Mouse (Mus musculus): ENCODE data around the gene Podnl1. TPM values are rescaled to one million over a fixed set of nuclear protein-coding genes. Genes with fewer than 3 reads are reported as not detected.

Podnl1 gene
- total RNA-seq (2023; ENCODE audit: inconsistent age): not detected in 4 replicates

GRCm38 (mm10) chr8:84125656-84126055 lies at the start of gene Podnl1:
TSS of gene Podnl1 (plus strand) at chr8:84125989.

GRCm38 (mm10) chr8:84104697-84105609 lies 20.8 kb upstream of the Podnl1 start, which contains the start of gene Dcaf15:
TSS of gene Dcaf15 (minus strand) at chr8:84104768.

GRCm38 (mm10) chr8:84147769-84148530 lies 22.2 kb downstream of the Podnl1 start, which contains the start of the genes Cc2d1a and 4930432K21Rik:
TSS of gene Cc2d1a (minus strand) at chr8:84147936.
TSS of gene 4930432K21Rik (plus strand) at chr8:84148025.

Other genes starting within 250 kb of the Podnl1 start
- 4.0 to 9.1 TPM (median 5.7 TPM) in 4 replicates for gene Adgrl1, start 225.9 kb upstream of the Podnl1 start, total RNA-seq (2023; ENCODE audit: inconsistent age)
- 1.0 to 2.6 TPM (median 1.3 TPM) in 4 replicates for gene Gm10644, start 170.8 kb upstream of the Podnl1 start, total RNA-seq (2023; ENCODE audit: inconsistent age)
- gene Asf1b, start 170.5 kb upstream of the Podnl1 start, total RNA-seq (2023; ENCODE audit: inconsistent age): 8.9 to 13.0 TPM (median 11.5 TPM) in 4 replicates
- gene Prkaca, start 153.0 kb upstream of the Podnl1 start, total RNA-seq (2023; ENCODE audit: inconsistent age): 45.8 to 49.4 TPM (median 48.8 TPM) in 4 replicates
- 50.7 to 56.9 TPM (median 54.5 TPM) in 4 replicates for gene Samd1, start 128.3 kb upstream of the Podnl1 start, total RNA-seq (2023; ENCODE audit: inconsistent age)
- gene 1700067K01Rik, start 124.5 kb upstream of the Podnl1 start, total RNA-seq (2023; ENCODE audit: inconsistent age): 0.51 to 1.3 TPM (median 0.92 TPM) in 4 replicates
- gene 2210011C24Rik, start 113.8 kb upstream of the Podnl1 start, total RNA-seq (2023; ENCODE audit: inconsistent age): not detected in 4 replicates
- gene Palm3, start 104.5 kb upstream of the Podnl1 start, total RNA-seq (2023; ENCODE audit: inconsistent age): 0.21 TPM in 1 of 4 replicates, not detected in the others
- gene Il27ra, start 83.4 kb upstream of the Podnl1 start, total RNA-seq (2023; ENCODE audit: inconsistent age): 90.8 to 101 TPM (median 92.9 TPM) in 4 replicates
- gene Rln3, start 81.0 kb upstream of the Podnl1 start, total RNA-seq (2023; ENCODE audit: inconsistent age): not detected in 4 replicates
- 6.1 to 8.0 TPM (median 6.4 TPM) in 4 replicates for gene Gm10643, start 60.9 kb upstream of the Podnl1 start, total RNA-seq (2023; ENCODE audit: inconsistent age)
- gene Rfx1, start 59.2 kb upstream of the Podnl1 start, total RNA-seq (2023; ENCODE audit: inconsistent age): 86.3 to 95.7 TPM (median 91.8 TPM) in 4 replicates
- gene Dcaf15, start 21.2 kb upstream of the Podnl1 start, total RNA-seq (2023; ENCODE audit: inconsistent age): 48.9 to 55.8 TPM (median 52.6 TPM) in 4 replicates
- 33.0 to 37.2 TPM (median 35.2 TPM) in 4 replicates for gene Cc2d1a, start 21.9 kb downstream of the Podnl1 start, total RNA-seq (2023; ENCODE audit: inconsistent age)
- 0.63 to 3.4 TPM (median 1.6 TPM) in 4 replicates for gene 4930432K21Rik, start 22.0 kb downstream of the Podnl1 start, total RNA-seq (2023; ENCODE audit: inconsistent age)
- gene Nanos3, start 59.2 kb downstream of the Podnl1 start, total RNA-seq (2023; ENCODE audit: inconsistent age): not detected in 4 replicates
- gene Zswim4, start 111.1 kb downstream of the Podnl1 start, total RNA-seq (2023; ENCODE audit: inconsistent age): 25.3 to 28.1 TPM (median 26.9 TPM) in 4 replicates
- 191 to 228 TPM (median 213 TPM) in 4 replicates for gene D8Ertd738e, start 123.7 kb downstream of the Podnl1 start, total RNA-seq (2023; ENCODE audit: inconsistent age)
- gene Mri1, start 131.3 kb downstream of the Podnl1 start, total RNA-seq (2023; ENCODE audit: inconsistent age): 34.8 to 36.2 TPM (median 35.5 TPM) in 4 replicates
- gene Ccdc130, start 144.4 kb downstream of the Podnl1 start, total RNA-seq (2023; ENCODE audit: inconsistent age): 18.9 to 30.9 TPM (median 25.3 TPM) in 4 replicates

Data from B cell, adult (primary cell).